Mouse (Mus musculus) macrophage (primary cell): ENCODE measurements around the gene Magi1. TPM values are rescaled to one million over a fixed set of nuclear protein-coding genes. Genes with fewer than 3 reads are reported as not detected.

ENCODE experiments used
- H3K27ac ChIP-seq: fragments of 350-480 bp; formaldehyde crosslinking; 2 replicates; pipeline ENCODE4 v1.9.0; 2021
- H3K36me3 ChIP-seq: fragments of 350-480 bp; formaldehyde crosslinking; 2 replicates; pipeline ENCODE4 v1.9.0; 2021; ENCODE audit errors: inconsistent target
- H3K4me3 ChIP-seq: fragments of 350-480 bp; formaldehyde crosslinking; 2 replicates; pipeline ENCODE4 v1.9.0; 2021; ENCODE audit errors: inconsistent target
- H3K79me2 ChIP-seq: fragments of 350-480 bp; formaldehyde crosslinking; 2 replicates; pipeline ENCODE4 v1.9.0; 2021; ENCODE audit errors: inconsistent target
- WGBS: methylation state at CpG from one replicate; pipeline ENCODE4 v1.1.7; 2026; ENCODE audit warnings: inconsistent platforms; ENCODE audit not compliant: missing documents; 5-methylcytosine and 5-hydroxymethylcytosine counted together
- polyA plus RNA-seq: library from polyadenylated mRNA; stranded (reverse); fragments of 250-400 nt; gene quantifications from 3 replicates; pipeline ENCODE4 v1.2.4, GENCODE M21; 2018; ENCODE audit warnings: inconsistent platforms

The Magi1 gene
- polyA plus RNA-seq, 1 experiment from 2014 or later = 0.14 TPM

GRCm38 (mm10) chr6:93743145-93743544 lies 540.6 kb downstream of the Magi1 start:
- whole genome bisulfite sequencing = 66% methylated on average over 6 of the region's 6 CpGs
- Histone ChIP-seq H3K4me3 (no peak overlapping the region), H3K79me2 (no peaks in the 10 kb centered on the region), H3K27ac (no peak overlapping the region), H3K36me3 (no peaks in the 10 kb centered on the region)

DNA sequence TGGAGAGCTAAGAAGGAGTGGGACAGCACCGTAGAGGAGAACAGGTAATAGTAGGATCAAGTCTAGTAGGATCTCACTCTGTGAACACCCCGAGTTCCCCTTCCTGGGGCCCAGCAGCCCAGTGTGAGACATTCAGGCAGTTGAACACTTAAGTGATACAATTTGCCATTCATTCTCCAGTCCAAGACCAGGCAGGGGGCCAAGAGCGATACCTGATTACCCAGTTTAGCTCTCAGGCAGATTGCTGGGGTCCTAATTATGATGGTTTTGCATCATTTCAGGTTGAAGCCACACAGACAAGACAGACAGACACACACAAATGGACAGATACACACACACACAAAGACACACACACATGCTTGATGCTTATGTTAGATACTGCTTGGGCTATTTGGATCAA lies 543.9 kb downstream of the Magi1 start:
- H3K4me3 ChIP-seq = no peak overlapping the region
- H3K27ac ChIP-seq = no peak overlapping the region
- no peaks in the 10 kb centered on the region for H3K79me2 ChIP-seq
- 90% methylated on average over 3 of the region's 3 CpGs for WGBS
- no peaks in the 10 kb centered on the region for H3K36me3 ChIP-seq

DNA sequence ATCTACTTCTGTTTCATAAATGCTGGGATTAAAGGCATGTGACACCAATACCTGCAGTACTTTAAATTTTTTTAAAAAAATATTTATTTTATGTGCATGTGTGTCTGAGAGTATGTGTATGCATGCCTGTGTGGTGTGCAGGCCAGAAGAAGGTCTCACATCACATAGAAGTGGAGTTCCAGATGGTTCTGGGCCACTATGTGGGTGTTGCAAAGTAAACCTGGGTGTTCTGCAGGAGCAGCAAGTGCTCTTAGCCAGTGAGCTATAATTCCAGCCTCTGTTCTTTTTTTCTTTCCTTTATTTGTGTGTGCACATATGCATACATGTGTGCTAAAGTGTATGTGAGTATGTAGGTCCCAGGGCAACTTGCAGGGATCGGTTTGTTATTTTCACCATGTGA lies 546.6 kb downstream of the Magi1 start:
- Histone ChIP-seq H3K27ac (no peak overlapping the region), H3K79me2 (no peaks in the 10 kb centered on the region), H3K36me3 (no peaks in the 10 kb centered on the region), H3K4me3 (no peak overlapping the region)
- 100% methylated on average over 1 of the region's 1 CpGs for WGBS

DNA sequence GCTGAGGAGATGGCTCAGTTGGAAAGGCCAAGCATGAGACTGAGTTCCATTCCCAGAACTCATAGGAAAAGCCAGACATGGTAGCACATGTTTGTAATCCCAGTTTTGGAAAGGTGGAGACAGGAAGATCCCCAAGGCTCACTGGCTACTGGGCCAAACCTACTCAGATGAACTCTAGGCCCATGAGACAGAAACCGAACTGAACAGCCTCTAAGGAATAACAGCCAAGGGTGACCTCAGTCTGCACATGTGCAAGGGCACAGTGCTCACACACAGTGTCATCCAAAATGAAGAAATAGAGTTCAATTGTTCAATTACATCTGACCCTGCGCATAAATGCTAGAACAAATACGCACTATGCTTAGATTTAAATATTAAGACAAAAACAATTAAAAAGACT lies 547.6 kb downstream of the Magi1 start:
- no peak overlapping the region for H3K27ac ChIP-seq
- no peaks in the 10 kb centered on the region for H3K36me3 ChIP-seq
- H3K4me3 ChIP-seq = no peak overlapping the region
- WGBS = 100% methylated on average over 3 of the region's 3 CpGs
- H3K79me2 ChIP-seq = no peaks in the 10 kb centered on the region

GRCm38 (mm10) chr6:93733800-93734199 lies 549.9 kb downstream of the Magi1 start:
- no peaks in the 10 kb centered on the region for H3K79me2 ChIP-seq
- no peaks in the 10 kb centered on the region for H3K36me3 ChIP-seq
- no peak overlapping the region for H3K4me3 ChIP-seq
- no peak overlapping the region for H3K27ac ChIP-seq
- WGBS = 94% methylated on average over 6 of the region's 6 CpGs

DNA sequence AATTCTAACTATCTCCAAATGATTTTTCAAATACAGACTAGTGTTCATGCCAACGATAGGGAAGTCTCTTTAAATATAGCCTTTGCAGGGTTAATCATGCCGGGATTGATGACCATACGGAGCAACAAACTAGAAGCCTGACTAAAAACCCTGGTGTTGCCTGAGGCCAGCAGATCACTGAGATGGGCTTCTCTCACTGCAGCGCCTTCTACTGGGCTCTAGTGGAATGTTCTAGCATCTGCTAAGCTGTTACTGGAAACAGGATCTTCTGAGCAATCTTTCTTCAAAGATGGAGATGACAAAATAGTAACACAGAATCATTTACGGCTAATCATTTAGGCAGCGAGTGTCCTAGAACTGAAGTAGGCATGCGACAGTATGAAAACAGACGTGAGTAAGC lies 554.0 kb downstream of the Magi1 start:
- 87% methylated on average over 8 of the region's 8 CpGs for WGBS
- no peaks in the 10 kb centered on the region for H3K79me2 ChIP-seq
- H3K36me3 ChIP-seq = no peaks in the 10 kb centered on the region
- no peak overlapping the region for H3K27ac ChIP-seq
- H3K4me3 ChIP-seq = no peak overlapping the region

- 90% methylated on average over 4 of the region's 4 CpGs for WGBS
- no peaks in the 10 kb centered on the region for H3K79me2 ChIP-seq
These were observed 554.9 kb downstream of the Magi1 start for GRCm38 (mm10) chr6:93728791-93729190.

DNA sequence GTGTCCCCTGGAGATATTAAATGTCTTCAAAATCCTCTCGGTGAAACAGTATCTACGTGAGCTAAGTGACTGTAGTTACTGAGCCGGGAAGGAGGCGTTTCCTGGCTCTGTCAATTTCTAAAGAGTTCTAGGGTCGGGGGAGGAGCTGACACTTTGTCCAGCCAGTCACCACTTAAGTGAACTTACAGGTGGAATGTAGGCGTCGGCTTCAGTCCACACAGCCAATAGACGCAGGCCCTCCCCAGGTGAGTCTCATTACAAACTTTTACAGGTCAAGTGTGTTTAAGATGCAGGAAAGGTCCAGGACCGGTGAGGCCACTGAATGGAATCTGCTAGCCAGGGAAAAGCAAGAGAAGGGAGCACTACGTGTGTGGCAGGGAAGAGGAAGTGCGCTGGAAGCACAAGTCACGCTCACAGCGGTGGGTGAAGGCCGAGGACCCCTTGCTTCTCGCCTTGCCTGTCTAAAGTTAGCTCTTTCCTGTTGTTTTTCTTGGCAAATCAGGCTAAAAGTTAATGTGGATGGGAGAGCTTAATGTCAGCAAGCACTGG lies 556.0 kb downstream of the Magi1 start:
- 52% methylated on average over 15 of the region's 15 CpGs for WGBS
- Histone ChIP-seq H3K4me3 (no peak overlapping the region), H3K36me3 (no peaks in the 10 kb centered on the region), H3K79me2 (no peaks in the 10 kb centered on the region), H3K27ac (no peak overlapping the region)

More at GRCm38 (mm10) chr6:93728791-93729190, 554.9 kb downstream of the Magi1 start:
- Histone ChIP-seq H3K27ac (no peak overlapping the region), H3K36me3 (no peaks in the 10 kb centered on the region), H3K4me3 (no peak overlapping the region)

DNA sequence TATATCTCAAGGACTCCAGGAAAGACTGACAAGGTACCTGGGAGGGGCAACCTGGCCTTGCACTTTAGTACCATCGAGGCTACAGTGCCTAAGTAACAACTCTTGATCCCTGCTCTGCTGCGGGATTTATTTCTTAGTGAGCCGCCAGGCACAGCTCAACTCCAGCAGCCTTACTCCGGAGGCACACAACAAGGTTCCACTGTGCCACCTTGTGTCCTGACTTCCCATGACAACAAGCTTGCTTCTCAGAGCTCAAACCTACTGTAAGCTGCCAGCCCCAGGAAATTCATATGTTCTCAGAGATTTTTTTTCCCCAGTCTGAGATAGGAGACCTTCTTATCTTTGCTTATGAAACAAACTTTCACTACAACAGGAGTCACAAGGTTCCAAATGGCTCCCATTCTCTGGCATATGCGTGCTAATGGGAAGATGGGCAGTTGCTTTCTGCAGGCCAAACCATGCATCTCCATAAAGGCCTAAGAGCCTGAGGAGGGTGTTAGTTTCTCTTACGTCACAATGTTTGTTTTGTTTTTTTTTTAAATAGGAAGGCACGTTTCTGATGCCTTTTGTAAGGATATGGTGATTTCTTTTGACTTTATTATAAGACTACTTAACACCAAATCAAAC lies 556.8 kb downstream of the Magi1 start:
- no peaks in the 10 kb centered on the region for H3K79me2 ChIP-seq
- WGBS = 70% methylated on average over 7 of the region's 7 CpGs

DNA sequence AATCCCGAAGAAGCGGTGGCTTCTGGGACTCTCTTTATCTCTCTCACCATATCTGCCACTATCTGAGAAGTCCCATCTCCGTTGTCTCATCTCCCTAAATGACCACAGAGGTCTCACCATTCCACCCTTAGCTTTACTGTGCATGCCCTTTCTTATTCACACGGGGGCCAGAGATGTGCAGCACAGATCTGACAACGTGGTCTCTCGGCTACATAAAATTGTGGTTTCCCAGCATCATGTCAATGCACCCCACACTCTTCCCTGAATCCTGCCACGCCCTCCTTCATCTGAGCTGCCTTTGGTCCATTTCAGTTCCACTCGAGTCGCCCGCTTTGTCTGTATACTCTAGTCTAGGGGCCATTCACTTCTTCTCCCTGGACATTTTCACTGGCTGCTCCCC lies 557.6 kb downstream of the Magi1 start:
- H3K79me2 ChIP-seq = no peaks in the 10 kb centered on the region
- H3K4me3 ChIP-seq = no peak overlapping the region
- H3K27ac ChIP-seq = no peak overlapping the region
- 89% methylated on average over 10 of the region's 10 CpGs for WGBS
- H3K36me3 ChIP-seq = no peaks in the 10 kb centered on the region

More for the DNA sequence above, 556.8 kb downstream of the Magi1 start:
- Histone ChIP-seq H3K4me3 (no peak overlapping the region), H3K36me3 (no peaks in the 10 kb centered on the region), H3K27ac (no peak overlapping the region)

DNA sequence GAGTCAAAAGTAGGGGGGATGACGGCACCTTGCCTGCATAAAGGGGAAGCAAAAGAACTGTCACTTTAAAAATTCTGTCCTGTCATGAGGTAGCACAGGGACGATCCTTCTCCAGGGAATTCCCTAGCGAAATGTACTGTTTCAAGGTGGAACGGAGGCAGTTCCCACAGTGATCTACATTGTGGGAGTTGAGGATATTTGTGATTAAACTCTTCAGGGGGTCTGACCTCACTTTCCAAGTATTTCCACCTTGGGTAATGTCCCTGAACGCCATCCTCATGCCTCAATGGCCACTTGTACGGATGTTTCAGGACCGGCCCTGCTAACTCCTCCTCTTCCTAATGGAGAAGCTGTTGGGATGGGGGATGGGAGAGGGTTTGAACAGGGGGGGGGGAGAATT lies 559.0 kb downstream of the Magi1 start:
- WGBS = 83% methylated on average over 7 of the region's 7 CpGs
- H3K79me2 ChIP-seq = no peaks in the 10 kb centered on the region
- no peak overlapping the region for H3K4me3 ChIP-seq
- no peak overlapping the region for H3K27ac ChIP-seq
- H3K36me3 ChIP-seq = no peaks in the 10 kb centered on the region

GRCm38 (mm10) chr6:93723226-93723625 lies 560.5 kb downstream of the Magi1 start:
- H3K4me3 ChIP-seq = no peak overlapping the region
- H3K36me3 ChIP-seq = no peaks in the 10 kb centered on the region
- 88% methylated on average over 2 of the region's 2 CpGs for WGBS
- H3K79me2 ChIP-seq = no peaks in the 10 kb centered on the region
- no peak overlapping the region for H3K27ac ChIP-seq

DNA sequence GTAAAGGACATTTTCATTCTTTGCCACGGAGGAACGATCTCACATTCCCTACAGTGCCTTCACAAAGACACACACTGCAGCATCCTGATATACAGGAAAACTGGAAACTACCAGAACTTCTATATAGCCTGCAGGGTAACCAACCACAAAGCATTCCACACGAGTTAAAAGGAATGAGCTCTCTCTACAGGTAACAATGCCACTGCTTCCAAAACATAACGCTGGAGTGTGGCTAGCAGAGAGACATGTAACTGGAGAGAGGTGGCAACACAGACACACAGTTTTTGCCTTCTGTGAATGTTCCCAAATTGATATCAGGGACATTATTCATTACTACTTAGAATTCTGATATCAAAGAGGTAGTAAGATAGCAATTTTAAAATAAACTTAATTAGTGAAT lies 564.2 kb downstream of the Magi1 start:
- no peaks in the 10 kb centered on the region for H3K36me3 ChIP-seq
- H3K27ac ChIP-seq = no peak overlapping the region
- WGBS = 87% methylated on average over 4 of the region's 4 CpGs

DNA sequence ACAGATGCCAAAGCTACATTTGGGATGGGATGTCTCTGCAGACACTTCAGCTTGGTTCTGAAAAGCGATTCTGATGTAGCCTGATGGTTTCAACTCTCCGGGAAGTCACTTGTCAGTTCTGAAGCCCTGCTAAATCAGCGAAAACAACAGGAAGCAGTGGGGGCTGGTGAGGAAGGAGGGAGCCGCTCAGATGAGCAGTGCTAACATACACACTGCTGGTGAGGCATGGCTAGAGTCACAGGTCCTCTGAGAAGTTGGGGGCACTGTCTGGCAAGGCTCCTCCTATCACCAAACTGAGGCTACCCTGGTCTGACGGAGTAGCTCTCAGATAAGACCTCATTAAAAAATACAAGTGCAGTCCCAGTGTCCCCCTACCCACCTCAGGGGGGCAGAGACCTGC lies 565.3 kb downstream of the Magi1 start:
- Histone ChIP-seq H3K27ac (no peak overlapping the region), H3K79me2 (no peaks in the 10 kb centered on the region), H3K4me3 (no peak overlapping the region), H3K36me3 (no peaks in the 10 kb centered on the region)
- 9% methylated on average over 5 of the region's 5 CpGs for WGBS

More for the DNA sequence above, 564.2 kb downstream of the Magi1 start:
- Histone ChIP-seq H3K79me2 (no peaks in the 10 kb centered on the region), H3K4me3 (no peak overlapping the region)

- H3K4me3 ChIP-seq = no peak overlapping the region
- WGBS = 18% methylated on average over 7 of the region's 7 CpGs
- H3K79me2 ChIP-seq = no peaks in the 10 kb centered on the region
- H3K27ac ChIP-seq = no peak overlapping the region
- no peaks in the 10 kb centered on the region for H3K36me3 ChIP-seq
These were observed 565.8 kb downstream of the Magi1 start for GRCm38 (mm10) chr6:93717826-93718375.
